Mouse (Mus musculus): Measurements from ENCODE around the gene Dvl3. TPM values are rescaled to one million over a fixed set of nuclear protein-coding genes. Genes with fewer than 3 reads are reported as not detected.

Gene Dvl3
- polyA plus RNA-seq, 1 experiment from 2014 or later = 49.1 TPM

DNA sequence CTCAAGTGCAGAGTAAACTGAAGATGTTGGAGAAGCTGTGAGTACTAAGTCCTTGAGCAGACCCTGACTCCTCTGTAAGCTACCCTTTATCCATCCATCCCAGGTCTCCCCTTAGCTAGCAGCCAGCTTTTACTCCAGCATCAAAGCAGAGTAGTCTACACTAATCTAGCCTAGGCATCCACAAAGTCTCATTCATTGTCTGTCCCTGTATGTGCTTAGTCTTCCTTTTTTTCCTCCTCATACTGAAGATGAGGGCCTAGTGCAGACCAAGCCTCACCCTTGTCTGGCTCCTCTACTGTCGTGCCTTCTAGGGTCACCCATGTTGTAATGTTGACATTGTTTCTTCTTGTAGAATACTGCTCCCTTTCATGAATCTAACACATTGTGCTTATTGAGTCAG, 35.8 kb downstream of the Dvl3 start:
- H3K4me2 ChIP-seq (replicated peaks) = no peak overlapping the region
- WGBS = 94% methylated on average over 1 of the region's 1 CpGs

DNA sequence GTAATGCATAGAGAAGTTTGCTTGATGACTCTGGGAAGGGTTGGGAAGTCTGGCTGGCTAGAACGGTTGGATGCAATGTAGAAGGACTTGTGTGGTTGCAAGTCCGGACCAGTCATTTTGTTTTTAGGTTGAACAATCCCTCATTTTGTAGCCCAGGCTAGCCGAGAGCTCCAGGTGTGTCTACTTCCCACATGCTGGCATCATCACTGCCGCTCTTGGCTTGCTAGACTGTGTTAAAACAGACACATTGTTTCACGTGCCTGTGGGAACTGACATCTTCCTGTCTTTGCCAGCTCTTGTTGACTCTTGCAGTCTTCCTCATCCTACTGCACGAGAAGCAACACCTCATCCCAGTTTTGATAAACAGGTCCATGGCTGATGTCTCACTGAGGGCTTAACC, 38.2 kb downstream of the Dvl3 start:
- Histone ChIP-seq H3K4me3 (replicated peaks) (no peak overlapping the region), H3K9me3 (no peaks in the 10 kb centered on the region), H3K4me1 (replicated peaks) (peaks cover under 1% of the 10 kb centered on the region; the same call in 1 of the 2 replicates), H3K27ac (no peak overlapping the region), H3K36me3 (peaks cover 83% of the 10 kb centered on the region), H3K9ac (replicated peaks) (no peak overlapping the region), H3K4me2 (replicated peaks) (no peak overlapping the region), H3K27me3 (no peaks in the 10 kb centered on the region)
- 89% methylated on average over 6 of the region's 6 CpGs for WGBS
- ATAC-seq = no peak

More for the DNA sequence above, 35.8 kb downstream of the Dvl3 start:
- no peaks in the 10 kb centered on the region for H3K9me3 ChIP-seq
- no peaks in the 10 kb centered on the region for H3K27me3 ChIP-seq
- H3K4me1 ChIP-seq (replicated peaks) = peaks cover 16% of the 10 kb centered on the region
- peaks cover 60% of the 10 kb centered on the region for H3K36me3 ChIP-seq
- no peak for ATAC-seq
- H3K27ac ChIP-seq = no peak overlapping the region
- no peak overlapping the region for H3K4me3 ChIP-seq (replicated peaks)
- H3K9ac ChIP-seq (replicated peaks) = no peak overlapping the region

DNA sequence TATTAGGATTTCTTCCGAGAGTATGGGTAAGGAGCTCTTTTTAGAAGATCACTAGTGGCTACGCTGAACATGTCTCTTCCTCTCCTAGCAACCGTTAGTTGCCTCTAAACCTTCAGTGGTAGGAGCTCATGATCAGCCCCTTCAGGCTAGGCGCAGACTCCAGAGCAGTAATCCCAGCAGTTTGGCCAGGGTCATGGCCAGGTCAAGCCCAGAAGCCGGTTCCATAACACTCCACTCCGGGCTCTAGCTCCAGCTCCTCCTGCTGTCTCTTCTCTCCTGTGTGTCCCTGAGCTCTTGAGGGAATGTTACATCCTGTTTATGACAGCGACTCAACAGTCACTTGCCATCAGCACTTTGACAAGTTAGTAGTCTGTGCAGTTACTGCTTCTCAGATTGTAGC, 40.6 kb downstream of the Dvl3 start:
- Histone ChIP-seq H3K27me3 (no peaks in the 10 kb centered on the region), H3K4me3 (replicated peaks) (no peak overlapping the region), H3K27ac (no peak overlapping the region), H3K9ac (replicated peaks) (no peak overlapping the region), H3K4me2 (replicated peaks) (no peak overlapping the region), H3K9me3 (no peaks in the 10 kb centered on the region), H3K4me1 (replicated peaks) (no peaks in the 10 kb centered on the region), H3K36me3 (peaks cover 86% of the 10 kb centered on the region)
- no peak for ATAC-seq
- 87% methylated on average over 7 of the region's 7 CpGs for WGBS

DNA sequence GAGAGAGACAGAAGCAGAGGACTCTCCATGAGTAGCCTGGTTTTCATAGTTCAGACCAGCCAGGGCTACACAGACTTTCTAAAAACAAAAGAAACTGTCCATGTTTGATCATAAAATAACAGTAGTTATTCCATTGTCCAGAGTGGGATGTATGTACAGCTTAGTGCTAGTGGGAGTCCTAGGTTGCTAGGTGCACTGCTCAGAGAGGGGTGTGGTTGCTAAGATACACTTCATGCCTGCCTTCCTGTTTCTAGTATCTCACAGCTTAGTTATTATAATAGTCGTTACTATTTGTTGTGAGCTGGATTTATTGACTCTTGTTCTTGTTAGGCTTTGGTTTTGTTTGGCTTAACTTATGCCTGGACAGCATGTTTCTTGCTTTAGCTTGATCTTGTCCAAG, 48.3 kb downstream of the Dvl3 start:
- Histone ChIP-seq H3K27me3 (no peaks in the 10 kb centered on the region), H3K9me3 (no peaks in the 10 kb centered on the region), H3K4me1 (replicated peaks) (no peaks in the 10 kb centered on the region), H3K4me3 (replicated peaks) (no peak overlapping the region), H3K9ac (replicated peaks) (no peak overlapping the region), H3K36me3 (peaks cover 32% of the 10 kb centered on the region), H3K27ac (no peak overlapping the region), H3K4me2 (replicated peaks) (no peak overlapping the region)
- WGBS = 44% methylated on average over 1 of the region's 1 CpGs
- ATAC-seq = no peak

Other genes with a start within 250 kb of the Dvl3 start
- 81.1 and 88.7 TPM in 2 replicates for gene Parl, start 214.6 kb upstream of the Dvl3 start, polyA plus RNA-seq (2015; fragmentation: Nextera tagmentation; extraction: Ambion mirVana)
- gene Cyp2ab1, start 191.6 kb upstream of the Dvl3 start, polyA plus RNA-seq (2015; fragmentation: Nextera tagmentation; extraction: Ambion mirVana) = not detected in 2 replicates
- 141 and 150 TPM in 2 replicates for gene Abcc5, start 90.6 kb upstream of the Dvl3 start, polyA plus RNA-seq (2015; fragmentation: Nextera tagmentation; extraction: Ambion mirVana)
- 105 and 111 TPM in 2 replicates for gene Eif2b5, start 18.2 kb upstream of the Dvl3 start, polyA plus RNA-seq (2015; fragmentation: Nextera tagmentation; extraction: Ambion mirVana)
- gene Ap2m1, start 18.5 kb downstream of the Dvl3 start, polyA plus RNA-seq (2015; fragmentation: Nextera tagmentation; extraction: Ambion mirVana) = 1,112 and 1,165 TPM in 2 replicates
- gene Abcf3, start 31.6 kb downstream of the Dvl3 start, polyA plus RNA-seq (2015; fragmentation: Nextera tagmentation; extraction: Ambion mirVana) = 77.6 and 79.4 TPM in 2 replicates
- 9.9 and 11.9 TPM in 2 replicates for gene Vwa5b2, start 72.5 kb downstream of the Dvl3 start, polyA plus RNA-seq (2015; fragmentation: Nextera tagmentation; extraction: Ambion mirVana)
- 14.9 and 15.1 TPM in 2 replicates for gene Eef1akmt4, start 94.6 kb downstream of the Dvl3 start, polyA plus RNA-seq (2015; fragmentation: Nextera tagmentation; extraction: Ambion mirVana)
- not detected in 2 replicates for gene Gm49333, start 94.6 kb downstream of the Dvl3 start, polyA plus RNA-seq (2015; fragmentation: Nextera tagmentation; extraction: Ambion mirVana)
- gene Alg3, start 94.8 kb downstream of the Dvl3 start, polyA plus RNA-seq (2015; fragmentation: Nextera tagmentation; extraction: Ambion mirVana) = 40.6 and 43.5 TPM in 2 replicates
- gene Camk2n2, start 104.3 kb downstream of the Dvl3 start, polyA plus RNA-seq (2015; fragmentation: Nextera tagmentation; extraction: Ambion mirVana) = 15.1 and 17.6 TPM in 2 replicates
- 12.1 TPM in 2 replicates for gene Ece2, start 112.8 kb downstream of the Dvl3 start, polyA plus RNA-seq (2015; fragmentation: Nextera tagmentation; extraction: Ambion mirVana)
- gene Psmd2, start 134.7 kb downstream of the Dvl3 start, polyA plus RNA-seq (2015; fragmentation: Nextera tagmentation; extraction: Ambion mirVana) = 380 and 394 TPM in 2 replicates
- 148 and 162 TPM in 2 replicates for gene Eif4g1, start 151.3 kb downstream of the Dvl3 start, polyA plus RNA-seq (2015; fragmentation: Nextera tagmentation; extraction: Ambion mirVana)
- 35.7 and 37.3 TPM in 2 replicates for gene Fam131a, start 176.3 kb downstream of the Dvl3 start, polyA plus RNA-seq (2015; fragmentation: Nextera tagmentation; extraction: Ambion mirVana)
- 86.3 and 87.9 TPM in 2 replicates for gene Polr2h, start 200.7 kb downstream of the Dvl3 start, polyA plus RNA-seq (2015; fragmentation: Nextera tagmentation; extraction: Ambion mirVana)
- 20.6 and 32.0 TPM in 2 replicates for gene Clcn2, start 200.8 kb downstream of the Dvl3 start, polyA plus RNA-seq (2015; fragmentation: Nextera tagmentation; extraction: Ambion mirVana)
- gene Chrd, start 216.1 kb downstream of the Dvl3 start, polyA plus RNA-seq (2015; fragmentation: Nextera tagmentation; extraction: Ambion mirVana) = 3.8 and 4.3 TPM in 2 replicates
- 0.71 and 1.4 TPM in 2 replicates for gene Thpo, start 217.5 kb downstream of the Dvl3 start, polyA plus RNA-seq (2015; fragmentation: Nextera tagmentation; extraction: Ambion mirVana)